Mouse (Mus musculus) G1E (cell line): ENCODE results near the gene Gm17364.

Source experiments
- CTCF ChIP-seq: IDR thresholded peaks from 2 replicates; pipeline ENCODE4 v1.5.1; 2012; ENCODE audit warnings: low read depth, low read length, inconsistent platforms, mixed read lengths
- GATA1 ChIP-seq: IDR thresholded peaks from 2 replicates; pipeline ENCODE4 v1.6.1; 2012; ENCODE audit warnings: borderline replicate concordance, low read length, inconsistent platforms, mixed read lengths
- POLR2AphosphoS5 ChIP-seq: IDR thresholded peaks from 2 replicates; pipeline ENCODE4 v1.6.1; 2012; ENCODE audit warnings: low read depth, low read length, inconsistent platforms; ENCODE audit not compliant: insufficient replicate concordance

- no peak for TF ChIP-seq CTCF
- TF ChIP-seq POLR2AphosphoS5: no peak
- no peak for TF ChIP-seq GATA1
Observed at GRCm38 (mm10) chr13:41257851-41258250, 15.9 kb downstream of the Gm17364 start.
